Mouse (Mus musculus): ENCODE results near the gene Vsx1. TPM values are rescaled to one million over a fixed set of nuclear protein-coding genes. Genes with fewer than 3 reads are reported as not detected.

The Vsx1 gene
- polyA plus RNA-seq, 1 experiment = not detected

GRCm38 (mm10) chr2:150667820-150668766 is 21.1 kb downstream of the Vsx1 start, which contains the start of gene Acss1:
Acss1 (minus strand) TSS chr2:150668500.
- peak within 1 kb of the TSS; percentile 67 for H3K4me3 ChIP-seq (ENCODE audit: insufficient read depth, low read length)
- peaks cover 46% of the 10 kb centered on the region for H3K4me1 ChIP-seq (ENCODE audit: control insufficient read depth, insufficient read depth, low read length)
- H3K27ac ChIP-seq (ENCODE audit: insufficient read depth, low read depth, low read length) = no peak within 1 kb of the TSS
- no peak for TF ChIP-seq POLR2A (IDR thresholded peaks at IDR 0.05; ENCODE audit: borderline replicate concordance, low read depth, low read length)
- TF ChIP-seq CTCF (IDR thresholded peaks at IDR 0.05; ENCODE audit: low read depth, low read length) = 0 out of 2 replicates have a peak, but pooled peaks have one; percentile 5

GRCm38 (mm10) chr2:150667065-150667819 is 21.9 kb downstream of the Vsx1 start:
- H3K4me3 ChIP-seq (ENCODE audit: insufficient read depth, low read length) = peak overlapping the region; percentile 67
- H3K4me1 ChIP-seq (ENCODE audit: control insufficient read depth, insufficient read depth, low read length) = peaks cover 41% of the 10 kb centered on the region
- H3K27ac ChIP-seq (ENCODE audit: insufficient read depth, low read depth, low read length) = no peak overlapping the region
- no peak for TF ChIP-seq CTCF (IDR thresholded peaks at IDR 0.05; ENCODE audit: low read depth, low read length)
- TF ChIP-seq POLR2A (IDR thresholded peaks at IDR 0.05; ENCODE audit: borderline replicate concordance, low read depth, low read length) = no peak

- TF ChIP-seq CTCF (IDR thresholded peaks at IDR 0.05; ENCODE audit: low read depth, low read length) (no peak), POLR2A (IDR thresholded peaks at IDR 0.05; ENCODE audit: borderline replicate concordance, low read depth, low read length) (no peak)
- Histone ChIP-seq H3K4me1 (ENCODE audit: control insufficient read depth, insufficient read depth, low read length) (peaks cover 41% of the 10 kb centered on the region), H3K4me3 (ENCODE audit: insufficient read depth, low read length) (peak overlapping the region; percentile 67), H3K27ac (ENCODE audit: insufficient read depth, low read depth, low read length) (no peak overlapping the region)
Observed at GRCm38 (mm10) chr2:150666723-150667064, 22.5 kb downstream of the Vsx1 start.

- no peak overlapping the region for H3K27ac ChIP-seq (ENCODE audit: insufficient read depth, low read depth, low read length)
- H3K4me3 ChIP-seq (ENCODE audit: insufficient read depth, low read length) = no peak overlapping the region
- TF ChIP-seq POLR2A (IDR thresholded peaks at IDR 0.05; ENCODE audit: borderline replicate concordance, low read depth, low read length) = no peak
- TF ChIP-seq CTCF (IDR thresholded peaks at IDR 0.05; ENCODE audit: low read depth, low read length) = no peak
Observed at GRCm38 (mm10) chr2:150665534-150666451, 23.4 kb downstream of the Vsx1 start.

GRCm38 (mm10) chr2:150665006-150665405 is 24.2 kb downstream of the Vsx1 start:
- H3K4me1 ChIP-seq (ENCODE audit: control insufficient read depth, insufficient read depth, low read length) = peaks cover 38% of the 10 kb centered on the region
- TF ChIP-seq CTCF (IDR thresholded peaks at IDR 0.05; ENCODE audit: low read depth, low read length) (no peak), POLR2A (IDR thresholded peaks at IDR 0.05; ENCODE audit: borderline replicate concordance, low read depth, low read length) (no peak)
- H3K27ac ChIP-seq (ENCODE audit: insufficient read depth, low read depth, low read length) = no peak overlapping the region
- no peak overlapping the region for H3K4me3 ChIP-seq (ENCODE audit: insufficient read depth, low read length)

More at GRCm38 (mm10) chr2:150665534-150666451, 23.4 kb downstream of the Vsx1 start:
- H3K4me1 ChIP-seq (ENCODE audit: control insufficient read depth, insufficient read depth, low read length) = peaks cover 38% of the 10 kb centered on the region

GRCm38 (mm10) chr2:150664152-150664920 is 24.8 kb downstream of the Vsx1 start:
- no peak overlapping the region for H3K27ac ChIP-seq (ENCODE audit: insufficient read depth, low read depth, low read length)
- no peak overlapping the region for H3K4me3 ChIP-seq (ENCODE audit: insufficient read depth, low read length)
- peaks cover 33% of the 10 kb centered on the region for H3K4me1 ChIP-seq (ENCODE audit: control insufficient read depth, insufficient read depth, low read length)
- no peak for TF ChIP-seq CTCF (IDR thresholded peaks at IDR 0.05; ENCODE audit: low read depth, low read length)
- no peak for TF ChIP-seq POLR2A (IDR thresholded peaks at IDR 0.05; ENCODE audit: borderline replicate concordance, low read depth, low read length)

- Histone ChIP-seq H3K4me3 (ENCODE audit: insufficient read depth, low read length) (no peak overlapping the region), H3K27ac (ENCODE audit: insufficient read depth, low read depth, low read length) (no peak overlapping the region), H3K4me1 (ENCODE audit: control insufficient read depth, insufficient read depth, low read length) (peaks cover 23% of the 10 kb centered on the region)
- TF ChIP-seq CTCF (IDR thresholded peaks at IDR 0.05; ENCODE audit: low read depth, low read length) = no peak
- no peak for TF ChIP-seq POLR2A (IDR thresholded peaks at IDR 0.05; ENCODE audit: borderline replicate concordance, low read depth, low read length)
Observed at GRCm38 (mm10) chr2:150663255-150663654, 25.9 kb downstream of the Vsx1 start.

- Histone ChIP-seq H3K4me1 (ENCODE audit: control insufficient read depth, insufficient read depth, low read length) (peaks cover 20% of the 10 kb centered on the region), H3K27ac (ENCODE audit: insufficient read depth, low read depth, low read length) (no peak overlapping the region), H3K4me3 (ENCODE audit: insufficient read depth, low read length) (no peak overlapping the region)
- TF ChIP-seq POLR2A (IDR thresholded peaks at IDR 0.05; ENCODE audit: borderline replicate concordance, low read depth, low read length) = no peak
- no peak for TF ChIP-seq CTCF (IDR thresholded peaks at IDR 0.05; ENCODE audit: low read depth, low read length)
Observed at GRCm38 (mm10) chr2:150662007-150662406, 27.2 kb downstream of the Vsx1 start.

Data from bone marrow macrophage, adult 2 months (primary cell).